Mouse (Mus musculus) gastrocnemius, postnatal 4 days (tissue): ENCODE measurements at regions not wholly inside any gene's neighbourhood (a gene's known extent, or its start where the extent isn't known, plus 50 kb on each side); places are given as distances from the start of the nearest gene placed in this dataset.

Source experiments
- DNase-seq, 2 experiments: peaks; one replicate each; pipeline ENCODE4 v3.0.0; 2021 to 2022; ENCODE audit warnings: low spot score in 2 of 2, mixed read lengths in 2 of 2

DNA sequence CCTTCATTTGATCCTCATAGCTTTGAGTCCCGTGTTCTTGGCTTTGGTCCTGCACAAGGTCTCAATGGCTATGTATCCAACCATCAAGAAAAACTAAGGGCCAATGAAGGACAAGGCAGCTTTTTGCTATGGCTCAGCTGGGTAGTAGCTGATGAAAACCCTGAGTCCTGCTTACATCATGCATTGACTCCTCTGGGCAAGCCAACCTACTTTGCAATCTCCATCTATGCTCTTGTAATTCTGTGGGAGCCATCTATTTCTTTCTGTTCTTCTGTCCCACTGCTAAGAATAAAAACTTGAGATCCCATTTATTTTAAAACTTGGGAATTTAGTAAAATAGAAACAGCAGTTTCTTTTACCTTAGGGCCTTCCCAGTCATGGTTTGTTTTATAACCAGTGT lies 391.0 kb upstream of the Lmcd1 start:
- DNase-seq: no peak

GRCm38 (mm10) chr6:111883946-111884345 lies 389.6 kb upstream of the Lmcd1 start:
- no peak for DNase-seq

- DNase-seq: no peak
Observed at GRCm38 (mm10) chr6:111911997-111912396, 361.6 kb upstream of the Lmcd1 start.

GRCm38 (mm10) chr6:111913771-111914405 lies 359.7 kb upstream of the Lmcd1 start:
- DNase-seq: no peak

DNA sequence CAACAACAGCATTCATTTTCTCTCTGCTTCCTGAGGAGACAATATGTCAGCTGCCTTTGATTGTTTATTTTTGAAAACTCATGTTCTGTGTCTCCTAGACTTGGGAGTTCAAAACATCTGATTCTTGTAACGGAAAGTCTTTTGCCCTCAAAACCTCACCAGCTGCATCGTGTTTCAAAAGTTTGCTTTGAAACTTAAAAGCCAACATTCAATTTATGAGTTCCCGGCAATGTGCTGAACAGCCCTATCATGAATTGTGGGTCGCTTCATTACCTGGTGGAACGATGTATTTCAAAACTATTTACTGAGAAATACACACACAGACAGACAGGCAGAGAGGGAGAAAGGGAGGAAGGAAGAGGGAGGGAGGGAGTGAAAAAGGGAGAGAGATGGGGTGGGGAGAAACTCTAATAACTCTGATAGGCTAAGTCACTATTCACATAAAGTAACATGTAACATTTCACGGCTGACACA lies 356.3 kb upstream of the Lmcd1 start:
- no peak for DNase-seq

- no peak for DNase-seq
Observed at GRCm38 (mm10) chr6:111917868-111918597, 355.5 kb upstream of the Lmcd1 start.

DNA sequence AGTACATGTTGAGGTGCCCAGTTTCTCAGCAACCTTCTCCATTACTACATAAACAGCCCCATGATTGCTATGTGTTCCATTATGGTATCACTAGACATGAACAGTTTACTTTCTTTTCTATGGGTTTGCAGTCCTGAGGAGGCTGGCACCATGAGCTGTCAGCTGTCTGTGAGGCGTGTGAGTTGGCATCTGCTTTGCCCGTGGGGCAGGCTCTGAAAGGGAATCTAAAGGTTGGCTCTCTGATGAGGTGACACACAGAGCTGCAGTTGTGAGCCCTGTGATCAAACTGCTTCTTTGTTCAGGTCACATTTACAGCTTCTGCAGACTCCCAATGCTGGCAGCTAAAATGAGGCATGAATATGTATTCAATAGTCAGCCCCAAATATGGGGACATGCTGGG lies 341.0 kb upstream of the Lmcd1 start:
- no peak for DNase-seq

- DNase-seq: no peak
Observed at GRCm38 (mm10) chr6:111954401-111954800, 319.2 kb upstream of the Lmcd1 start.

DNA sequence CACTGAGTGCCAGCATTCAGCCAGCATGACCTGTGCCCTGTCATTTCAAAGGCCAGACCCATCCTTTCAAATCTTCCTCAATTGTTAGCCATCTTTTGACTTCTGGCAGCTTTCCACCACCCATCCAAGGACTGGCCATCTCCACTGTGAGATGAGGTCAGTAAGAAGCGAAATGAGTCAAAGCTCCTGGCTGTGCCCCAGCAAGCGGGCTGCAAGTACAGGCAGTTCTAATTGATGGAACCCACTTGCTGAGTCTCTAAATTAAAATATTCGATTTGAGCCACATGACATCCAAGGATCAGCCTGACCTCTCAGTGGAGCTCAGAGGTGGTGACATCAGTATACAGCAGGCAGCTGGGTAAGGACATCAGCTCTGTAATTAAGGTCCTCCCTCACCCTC lies 307.8 kb upstream of the Lmcd1 start:
- no peak for DNase-seq

DNA sequence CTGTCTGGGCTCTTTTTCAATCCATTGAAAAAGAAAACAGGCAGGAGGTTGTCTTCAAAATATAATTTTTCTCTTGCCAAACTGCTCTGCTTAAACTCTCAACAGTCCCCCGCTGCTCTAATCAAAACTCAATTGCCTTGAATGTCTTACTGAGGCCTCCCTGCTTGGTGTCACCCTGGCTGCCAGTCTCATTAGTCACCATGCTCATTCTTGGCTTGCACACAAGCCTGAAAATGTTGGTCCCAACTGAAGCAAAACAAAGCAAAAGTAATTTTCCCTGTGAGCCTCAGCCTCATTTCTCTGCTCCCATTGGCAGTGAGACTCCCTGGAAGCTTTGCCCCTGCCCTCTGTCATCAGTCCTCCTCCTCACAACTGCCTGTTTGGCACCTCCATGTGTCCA lies 288.1 kb upstream of the Lmcd1 start:
- no peak for DNase-seq

DNA sequence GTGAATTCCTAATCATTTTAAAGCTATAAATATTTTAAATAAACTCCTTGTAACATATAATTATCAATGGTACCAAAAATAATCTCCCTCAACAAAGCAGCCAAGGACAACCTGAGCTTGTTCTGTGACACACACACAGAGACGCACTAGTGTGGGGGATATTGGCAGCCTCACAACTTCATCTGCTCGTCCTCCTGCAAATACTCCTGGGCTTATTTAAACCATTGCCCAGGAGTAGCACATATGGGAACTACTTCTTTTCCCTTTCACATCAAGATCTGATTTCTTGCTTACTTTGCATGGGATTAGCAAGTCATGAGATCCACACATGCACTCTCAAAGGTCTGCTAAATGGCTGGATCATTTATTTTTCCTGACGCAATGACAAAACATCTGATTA lies 277.7 kb upstream of the Lmcd1 start:
- no peak for DNase-seq

DNA sequence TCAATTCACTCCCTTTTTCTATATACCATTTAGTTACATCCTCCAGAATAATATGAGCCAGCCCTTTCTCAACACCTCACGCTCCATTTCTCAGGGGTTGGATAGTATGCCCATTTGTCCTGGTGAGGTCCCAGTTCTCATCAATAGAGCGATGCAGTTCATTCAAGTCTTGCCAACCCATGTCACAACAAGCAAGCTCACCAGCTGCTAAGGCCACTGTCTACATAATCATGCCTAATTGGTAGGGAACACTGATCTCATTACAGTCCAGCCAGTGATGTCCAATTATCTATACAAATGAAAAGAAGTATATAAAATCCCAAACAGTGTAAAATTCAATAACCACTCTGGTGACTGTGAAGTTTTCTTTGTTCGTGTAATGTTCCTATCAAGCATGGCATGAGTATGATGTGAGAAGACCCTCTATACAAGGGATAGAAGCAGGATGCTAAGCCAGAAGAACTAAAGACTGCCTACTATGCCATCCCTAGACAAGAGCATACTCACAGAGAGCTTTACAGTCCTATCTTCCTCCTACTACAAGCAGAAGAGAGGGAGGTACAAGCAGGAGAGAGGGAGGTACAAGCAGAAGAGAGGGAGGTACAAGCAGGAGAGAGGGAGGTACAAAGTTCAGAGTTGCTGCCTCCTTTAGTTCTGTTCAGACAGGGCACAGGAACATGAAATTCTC lies 269.6 kb upstream of the Lmcd1 start:
- no peak for DNase-seq

- no peak for DNase-seq
Observed at GRCm38 (mm10) chr6:112026261-112027205, 247.0 kb upstream of the Lmcd1 start.

DNA sequence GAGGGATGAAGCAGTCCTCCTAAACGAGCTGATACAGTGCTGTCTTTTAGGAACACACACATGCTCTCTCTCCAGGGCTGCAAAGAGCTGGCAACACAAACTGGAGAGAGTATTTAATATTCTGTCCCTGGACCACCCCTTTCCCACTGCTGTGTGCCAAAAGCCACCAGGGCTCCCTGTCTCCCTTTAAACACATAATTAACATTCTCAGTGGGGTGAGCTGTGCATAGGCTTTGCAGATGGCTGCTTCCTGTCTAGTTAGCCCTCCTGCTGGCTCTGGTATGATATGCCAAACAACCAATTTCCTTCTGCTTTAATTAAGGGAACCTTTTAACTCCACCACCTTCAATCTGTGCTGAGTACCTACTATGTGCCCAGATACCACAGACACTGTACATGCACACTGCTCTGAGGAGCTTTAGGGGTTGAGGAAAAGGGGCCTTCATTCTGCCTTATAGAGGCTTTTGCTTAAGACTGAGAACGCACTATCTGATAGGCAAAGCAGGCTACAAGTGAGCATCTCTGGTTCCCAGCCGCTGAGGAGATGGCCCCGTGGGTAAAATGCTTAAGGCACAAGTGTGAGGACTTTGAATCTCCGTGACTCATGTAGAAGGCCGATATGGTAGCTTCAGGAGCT lies 222.9 kb upstream of the Lmcd1 start:
- DNase-seq: no peak

DNA sequence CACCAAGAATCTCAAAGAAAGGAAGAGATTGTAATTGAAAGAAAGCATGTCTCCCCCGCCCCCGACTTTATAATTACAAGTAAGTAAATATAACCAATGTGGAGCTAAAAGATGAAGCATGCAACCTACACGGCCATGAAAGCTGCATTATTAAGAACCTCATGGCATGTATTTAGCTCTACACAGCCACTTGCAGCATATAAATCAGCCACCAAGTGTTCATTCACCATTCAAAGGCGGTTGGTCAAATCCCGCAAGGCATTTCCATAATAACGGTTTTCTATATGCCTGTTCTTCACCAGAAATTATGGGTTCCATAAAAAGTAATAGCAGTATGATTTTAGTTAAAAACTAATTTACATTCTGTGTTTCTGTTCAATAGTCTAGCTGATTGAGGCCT lies 221.4 kb upstream of the Lmcd1 start:
- no peak for DNase-seq

DNA sequence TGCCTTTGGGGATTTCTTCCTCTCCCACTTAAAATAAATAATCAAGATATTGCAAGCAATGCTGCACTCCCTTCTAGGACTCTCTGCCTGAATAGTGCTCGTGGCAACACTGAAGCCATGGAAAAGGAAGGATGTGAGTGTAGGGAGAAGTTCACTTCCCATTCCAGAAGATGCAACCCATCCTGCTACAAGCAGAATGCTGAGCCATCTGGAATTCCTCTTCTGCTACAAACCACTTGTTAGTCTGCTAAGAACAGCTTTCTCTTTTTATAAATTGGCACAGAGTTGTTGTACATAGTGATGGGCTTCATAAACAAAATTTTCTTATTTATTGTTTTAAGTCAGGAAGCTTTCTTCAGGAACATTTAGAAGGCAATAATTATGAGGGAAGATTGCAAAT lies 215.7 kb upstream of the Lmcd1 start:
- no peak for DNase-seq

DNA sequence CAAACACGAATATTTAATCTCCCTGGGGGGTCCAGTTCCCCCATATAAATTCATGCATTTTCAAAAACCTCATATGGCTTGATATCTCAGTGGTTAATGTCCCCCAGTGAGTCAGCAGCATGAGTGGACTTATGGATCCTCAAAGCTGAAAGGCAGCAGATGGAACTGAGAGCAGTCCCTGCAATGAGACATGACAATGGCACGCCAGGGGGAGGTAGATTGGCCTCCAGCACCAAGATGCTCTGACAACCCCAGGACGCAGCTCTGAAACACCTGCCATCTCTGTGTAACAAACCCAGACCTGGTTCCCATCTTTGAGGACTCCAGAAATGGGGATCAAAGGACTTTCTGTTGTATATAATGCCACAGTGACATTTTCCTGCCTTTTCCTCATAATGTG lies 210.6 kb upstream of the Lmcd1 start:
- DNase-seq: no peak

DNA sequence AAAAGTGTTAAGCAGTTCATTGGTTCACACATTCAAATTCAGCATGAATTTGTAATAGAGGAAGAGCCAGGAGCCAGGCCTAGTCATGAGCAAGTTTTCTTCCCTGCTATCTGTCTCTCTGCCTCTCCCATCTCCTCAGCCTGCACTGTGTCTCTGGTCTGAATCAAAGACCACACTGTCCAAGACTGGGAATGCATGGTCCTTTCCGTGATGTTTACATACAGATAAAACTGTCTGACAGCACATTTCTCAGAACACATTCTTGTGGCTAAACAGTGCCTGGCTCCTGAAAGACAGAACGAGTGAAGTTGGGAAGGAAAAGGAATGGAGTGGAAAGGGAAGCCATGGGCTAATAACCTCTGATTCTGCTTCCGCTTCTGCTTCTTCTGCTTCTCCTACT lies 183.0 kb upstream of the Lmcd1 start:
- DNase-seq: no peak

DNA sequence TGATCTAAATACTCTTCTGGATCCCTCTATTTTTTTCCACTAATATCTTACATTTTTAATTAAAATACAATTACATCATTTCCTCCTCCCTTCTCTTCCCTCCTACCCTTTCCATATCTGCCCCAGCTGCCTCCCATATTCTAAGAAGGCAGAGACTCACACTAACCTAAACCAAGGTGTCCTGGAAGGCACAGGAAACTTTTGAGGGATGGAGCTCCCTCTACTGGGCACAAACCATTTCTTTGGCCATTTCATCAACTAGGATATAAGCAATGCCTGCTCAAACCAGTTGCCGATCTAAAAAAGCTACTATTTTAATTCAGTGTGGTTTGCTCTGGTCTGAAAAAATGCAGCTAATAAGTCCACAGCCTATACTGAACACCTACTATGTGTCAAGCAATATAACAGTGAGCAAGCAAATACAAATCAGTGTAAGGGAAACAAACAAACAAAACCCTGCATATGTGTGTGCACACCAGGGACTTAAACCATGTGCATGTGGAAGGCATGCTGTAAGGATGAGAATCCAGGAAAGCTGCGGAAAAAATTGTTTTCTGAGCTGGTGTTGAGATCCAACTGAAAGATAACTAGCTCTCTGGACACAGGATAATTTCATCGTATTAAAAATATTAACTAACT lies 182.3 kb upstream of the Lmcd1 start:
- peak in 1 of 2 experiments; percentile 11 for DNase-seq

DNA sequence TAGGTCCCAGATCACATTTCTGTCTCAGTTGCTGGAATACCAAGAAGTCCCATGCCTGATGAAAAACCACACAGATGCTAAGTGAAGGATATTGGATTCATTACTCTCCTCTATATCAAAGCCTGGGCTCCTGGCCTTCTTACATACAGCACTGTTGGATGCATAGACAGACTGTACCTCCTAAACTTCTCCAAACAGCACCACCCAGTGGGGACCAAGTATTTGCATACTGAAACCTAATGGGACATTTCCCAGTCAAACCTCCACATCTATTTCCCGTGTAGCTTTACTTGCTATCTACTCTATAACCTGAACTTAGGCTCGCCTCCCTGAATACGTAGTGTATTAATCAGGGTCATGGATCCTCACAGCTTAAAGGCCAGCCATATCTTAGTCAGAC lies 180.3 kb upstream of the Lmcd1 start:
- DNase-seq: no peak
